Mouse (Mus musculus): ENCODE data around the gene C130060K24Rik. TPM values are rescaled to one million over a fixed set of nuclear protein-coding genes. Genes with fewer than 3 reads are reported as not detected.

The C130060K24Rik gene
- polyA plus RNA-seq (2014; fragmentation: Nextera tagmentation; extraction: Ambion mirVana), result 4.8 and 5.2 TPM in 2 replicates

- peak within 1 kb of the TSS; percentile 99 for H3K4me2 ChIP-seq
- ATAC-seq (ENCODE audit: low FRiP score), result peak; percentile 87
- DNase-seq (ENCODE audit: low spot score, missing footprints), result peak; percentile 95
- no peak within 1 kb of the TSS for H3K27ac ChIP-seq (ENCODE audit: low read depth, low read length)
- H3K4me3 ChIP-seq (ENCODE audit: low read depth, low read length), result peak within 1 kb of the TSS; percentile 60
- WGBS, result under 1% methylated on average over 58 of the region's 64 CpGs
- H3K9ac ChIP-seq (ENCODE audit: low read length), result peak within 1 kb of the TSS; percentile 76
- no peaks in the 10 kb centered on the region for H3K36me3 ChIP-seq (ENCODE audit: control insufficient read depth, insufficient read depth, low read length)
- no peaks in the 10 kb centered on the region for H3K4me1 ChIP-seq (ENCODE audit: control insufficient read depth, insufficient read depth, low read length)
- no peaks in the 10 kb centered on the region for H3K27me3 ChIP-seq (ENCODE audit: control insufficient read depth, insufficient read depth, low read length)
- no peaks in the 10 kb centered on the region for H3K9me3 ChIP-seq (ENCODE audit: control insufficient read depth, low read length)
Observed at GRCm38 (mm10) chr6:65380918-65381772, at the start of gene C130060K24Rik. TSS of gene C130060K24Rik (plus strand) at chr6:65381105.

- Histone ChIP-seq H3K9ac (ENCODE audit: low read length) (no peak overlapping the region), H3K36me3 (ENCODE audit: control insufficient read depth, insufficient read depth, low read length) (no peaks in the 10 kb centered on the region), H3K27me3 (ENCODE audit: control insufficient read depth, insufficient read depth, low read length) (no peaks in the 10 kb centered on the region), H3K4me1 (ENCODE audit: control insufficient read depth, insufficient read depth, low read length) (no peaks in the 10 kb centered on the region), H3K4me3 (ENCODE audit: low read depth, low read length) (no peak overlapping the region), H3K27ac (ENCODE audit: low read depth, low read length) (no peak overlapping the region), H3K4me2 (no peak overlapping the region), H3K9me3 (ENCODE audit: control insufficient read depth, low read length) (no peaks in the 10 kb centered on the region)
- WGBS, result 86% methylated on average over 1 of the region's 1 CpGs
- no peak for ATAC-seq (ENCODE audit: low FRiP score)
- DNase-seq (ENCODE audit: low spot score, missing footprints), result no peak
Observed at GRCm38 (mm10) chr6:65334246-65334645, 46.7 kb upstream of the C130060K24Rik start.

- no peak for ATAC-seq (ENCODE audit: low FRiP score)
- H3K9me3 ChIP-seq (ENCODE audit: control insufficient read depth, low read length), result no peaks in the 10 kb centered on the region
Observed at GRCm38 (mm10) chr6:65339391-65339790, 41.5 kb upstream of the C130060K24Rik start.

GRCm38 (mm10) chr6:65341360-65341759, 39.5 kb upstream of the C130060K24Rik start:
- Histone ChIP-seq H3K27me3 (ENCODE audit: control insufficient read depth, insufficient read depth, low read length) (no peaks in the 10 kb centered on the region), H3K36me3 (ENCODE audit: control insufficient read depth, insufficient read depth, low read length) (no peaks in the 10 kb centered on the region), H3K27ac (ENCODE audit: low read depth, low read length) (no peak overlapping the region), H3K4me2 (no peak overlapping the region), H3K9me3 (ENCODE audit: control insufficient read depth, low read length) (no peaks in the 10 kb centered on the region), H3K4me1 (ENCODE audit: control insufficient read depth, insufficient read depth, low read length) (no peaks in the 10 kb centered on the region), H3K4me3 (ENCODE audit: low read depth, low read length) (no peak overlapping the region), H3K9ac (ENCODE audit: low read length) (no peak overlapping the region)
- 81% methylated on average over 4 of the region's 4 CpGs for WGBS
- no peak for ATAC-seq (ENCODE audit: low FRiP score)
- DNase-seq (ENCODE audit: low spot score, missing footprints), result no peak

More at GRCm38 (mm10) chr6:65339391-65339790, 41.5 kb upstream of the C130060K24Rik start:
- Histone ChIP-seq H3K36me3 (ENCODE audit: control insufficient read depth, insufficient read depth, low read length) (no peaks in the 10 kb centered on the region), H3K4me2 (no peak overlapping the region), H3K4me3 (ENCODE audit: low read depth, low read length) (no peak overlapping the region), H3K27me3 (ENCODE audit: control insufficient read depth, insufficient read depth, low read length) (no peaks in the 10 kb centered on the region), H3K27ac (ENCODE audit: low read depth, low read length) (no peak overlapping the region), H3K4me1 (ENCODE audit: control insufficient read depth, insufficient read depth, low read length) (no peaks in the 10 kb centered on the region), H3K9ac (ENCODE audit: low read length) (no peak overlapping the region)
- no peak for DNase-seq (ENCODE audit: low spot score, missing footprints)

GRCm38 (mm10) chr6:65347736-65348135, 33.2 kb upstream of the C130060K24Rik start:
- no peak overlapping the region for H3K27ac ChIP-seq (ENCODE audit: low read depth, low read length)
- no peak overlapping the region for H3K4me2 ChIP-seq
- no peaks in the 10 kb centered on the region for H3K27me3 ChIP-seq (ENCODE audit: control insufficient read depth, insufficient read depth, low read length)
- no peak for DNase-seq (ENCODE audit: low spot score, missing footprints)
- no peaks in the 10 kb centered on the region for H3K9me3 ChIP-seq (ENCODE audit: control insufficient read depth, low read length)
- no peak for ATAC-seq (ENCODE audit: low FRiP score)
- no peaks in the 10 kb centered on the region for H3K36me3 ChIP-seq (ENCODE audit: control insufficient read depth, insufficient read depth, low read length)
- WGBS, result 84% methylated on average over 8 of the region's 8 CpGs
- H3K4me1 ChIP-seq (ENCODE audit: control insufficient read depth, insufficient read depth, low read length), result no peaks in the 10 kb centered on the region
- no peak overlapping the region for H3K4me3 ChIP-seq (ENCODE audit: low read depth, low read length)
- no peak overlapping the region for H3K9ac ChIP-seq (ENCODE audit: low read length)

GRCm38 (mm10) chr6:65348255-65348654, 32.6 kb upstream of the C130060K24Rik start:
- Histone ChIP-seq H3K27ac (ENCODE audit: low read depth, low read length) (no peak overlapping the region), H3K9ac (ENCODE audit: low read length) (no peak overlapping the region), H3K36me3 (ENCODE audit: control insufficient read depth, insufficient read depth, low read length) (no peaks in the 10 kb centered on the region), H3K4me1 (ENCODE audit: control insufficient read depth, insufficient read depth, low read length) (no peaks in the 10 kb centered on the region), H3K9me3 (ENCODE audit: control insufficient read depth, low read length) (no peaks in the 10 kb centered on the region), H3K4me2 (no peak overlapping the region), H3K27me3 (ENCODE audit: control insufficient read depth, insufficient read depth, low read length) (no peaks in the 10 kb centered on the region), H3K4me3 (ENCODE audit: low read depth, low read length) (no peak overlapping the region)
- 51% methylated on average over 5 of the region's 5 CpGs for WGBS
- no peak for DNase-seq (ENCODE audit: low spot score, missing footprints)
- no peak; the same call in 1 of the 2 replicates for ATAC-seq (ENCODE audit: low FRiP score)

GRCm38 (mm10) chr6:65351622-65352021, 29.3 kb upstream of the C130060K24Rik start:
- H3K9ac ChIP-seq (ENCODE audit: low read length), result no peak overlapping the region
- H3K9me3 ChIP-seq (ENCODE audit: control insufficient read depth, low read length), result no peaks in the 10 kb centered on the region
- no peak overlapping the region for H3K4me3 ChIP-seq (ENCODE audit: low read depth, low read length)
- H3K4me2 ChIP-seq, result no peak overlapping the region
- 82% methylated on average over 4 of the region's 4 CpGs for WGBS
- ATAC-seq (ENCODE audit: low FRiP score) (no peak), DNase-seq (ENCODE audit: low spot score, missing footprints) (no peak)
- no peaks in the 10 kb centered on the region for H3K27me3 ChIP-seq (ENCODE audit: control insufficient read depth, insufficient read depth, low read length)
- H3K27ac ChIP-seq (ENCODE audit: low read depth, low read length), result no peak overlapping the region
- H3K4me1 ChIP-seq (ENCODE audit: control insufficient read depth, insufficient read depth, low read length), result no peaks in the 10 kb centered on the region
- H3K36me3 ChIP-seq (ENCODE audit: control insufficient read depth, insufficient read depth, low read length), result no peaks in the 10 kb centered on the region

- H3K27ac ChIP-seq (ENCODE audit: low read depth, low read length), result no peak overlapping the region
- 70% methylated on average over 2 of the region's 2 CpGs for WGBS
- H3K9me3 ChIP-seq (ENCODE audit: control insufficient read depth, low read length), result no peaks in the 10 kb centered on the region
- no peak overlapping the region for H3K4me3 ChIP-seq (ENCODE audit: low read depth, low read length)
- H3K27me3 ChIP-seq (ENCODE audit: control insufficient read depth, insufficient read depth, low read length), result no peaks in the 10 kb centered on the region
- ATAC-seq (ENCODE audit: low FRiP score) (no peak), DNase-seq (ENCODE audit: low spot score, missing footprints) (no peak)
- H3K4me2 ChIP-seq, result no peak overlapping the region
- no peaks in the 10 kb centered on the region for H3K4me1 ChIP-seq (ENCODE audit: control insufficient read depth, insufficient read depth, low read length)
- no peak overlapping the region for H3K9ac ChIP-seq (ENCODE audit: low read length)
- no peaks in the 10 kb centered on the region for H3K36me3 ChIP-seq (ENCODE audit: control insufficient read depth, insufficient read depth, low read length)
Observed at GRCm38 (mm10) chr6:65375918-65376317, 5.0 kb upstream of the C130060K24Rik start.

GRCm38 (mm10) chr6:65421888-65422287, 41.0 kb downstream of the C130060K24Rik start:
- WGBS, result 83% methylated on average over 1 of the region's 1 CpGs
- DNase-seq (ENCODE audit: low spot score, missing footprints) (no peak), ATAC-seq (ENCODE audit: low FRiP score) (no peak)
- Histone ChIP-seq H3K27me3 (ENCODE audit: control insufficient read depth, insufficient read depth, low read length) (no peaks in the 10 kb centered on the region), H3K9me3 (ENCODE audit: control insufficient read depth, low read length) (no peaks in the 10 kb centered on the region), H3K4me3 (ENCODE audit: low read depth, low read length) (no peak overlapping the region), H3K4me2 (no peak overlapping the region), H3K36me3 (ENCODE audit: control insufficient read depth, insufficient read depth, low read length) (no peaks in the 10 kb centered on the region), H3K4me1 (ENCODE audit: control insufficient read depth, insufficient read depth, low read length) (no peaks in the 10 kb centered on the region), H3K9ac (ENCODE audit: low read length) (no peak overlapping the region), H3K27ac (ENCODE audit: low read depth, low read length) (no peak overlapping the region)

All from midbrain, embryonic 11.5 days (tissue).